Mouse (Mus musculus): ENCODE results near the gene Cep85l.

Cep85l gene

GRCm38 (mm10) chr10:53342166-53342728 is 37.5 kb downstream of the Cep85l start:
- DNase-seq (ENCODE audit: low read depth, low spot score), result no peak

DNA sequence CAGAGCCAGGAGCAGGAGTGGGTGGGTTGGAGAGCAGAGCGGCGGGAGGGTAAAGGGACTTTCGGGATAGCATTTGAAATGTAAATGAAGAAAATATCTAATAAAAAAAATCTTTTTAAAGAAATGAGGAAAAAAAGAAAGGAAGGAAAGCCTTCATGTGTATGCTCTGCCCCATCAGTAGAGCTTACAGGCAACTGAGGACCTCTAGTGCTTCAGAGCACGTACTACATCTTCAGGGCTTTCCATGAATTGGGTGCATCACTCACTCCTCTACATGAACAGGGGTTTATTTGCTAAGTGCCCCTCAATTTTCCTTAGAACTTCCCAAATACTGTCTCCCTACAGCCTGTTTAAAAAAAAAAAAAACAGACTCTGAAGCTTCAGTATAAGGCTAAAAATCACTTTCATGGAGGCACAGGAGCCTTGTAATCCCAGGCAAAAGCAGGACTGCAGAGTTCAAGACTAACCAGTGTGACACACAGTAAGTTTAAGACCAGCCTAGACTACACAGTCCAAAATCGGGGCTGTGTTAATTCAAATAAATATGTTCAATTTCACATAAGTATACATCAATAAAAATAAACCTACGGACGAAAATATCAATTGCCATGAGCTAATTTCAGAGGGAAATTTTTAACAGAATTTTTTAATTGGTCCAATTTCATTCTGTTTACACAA is 38.3 kb downstream of the Cep85l start:
- no peak for DNase-seq (ENCODE audit: low read depth, low spot score)

- no peak for DNase-seq (ENCODE audit: low read depth, low spot score)
These were observed 40.7 kb downstream of the Cep85l start for GRCm38 (mm10) chr10:53339045-53339444.

DNA sequence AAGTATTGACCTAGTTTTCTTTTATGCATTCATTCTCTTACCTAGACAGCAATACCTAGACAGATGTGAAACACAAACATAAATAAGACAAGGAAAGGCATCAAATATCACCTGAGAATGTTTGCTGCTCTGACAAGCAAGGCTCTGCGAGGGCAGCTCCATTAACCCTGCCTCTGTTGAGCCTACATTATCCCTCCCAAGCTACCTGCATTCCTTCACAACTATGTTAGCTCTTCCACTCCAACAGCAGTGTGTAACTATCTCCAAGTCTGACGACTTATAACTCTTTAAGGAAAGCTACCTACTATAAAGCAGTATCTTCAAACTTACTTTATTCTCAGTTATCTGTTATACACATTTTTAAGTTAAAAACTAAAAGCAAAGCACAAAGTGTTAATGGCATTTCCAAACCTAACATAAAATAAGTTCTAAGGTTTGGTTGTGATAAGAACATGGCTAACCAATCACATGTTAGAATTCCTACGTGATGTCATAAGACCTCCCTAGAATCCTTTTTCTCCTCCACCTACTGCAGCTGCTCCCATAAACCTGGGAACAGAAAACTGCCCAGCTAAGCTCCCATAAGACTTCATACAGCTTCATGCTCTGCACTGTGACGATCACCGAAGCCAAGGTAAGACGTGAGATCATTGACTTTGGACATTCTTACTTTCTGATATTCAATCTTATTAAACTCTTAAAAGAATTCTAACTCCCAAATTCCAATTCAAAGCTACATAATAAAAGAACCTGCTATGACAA is 42.4 kb downstream of the Cep85l start, which contains the start of gene Pln:
Pln (plus strand) TSS at position 506 of the 762 bp plus-strand sequence.
- DNase-seq (ENCODE audit: low read depth, low spot score), result no peak

DNA sequence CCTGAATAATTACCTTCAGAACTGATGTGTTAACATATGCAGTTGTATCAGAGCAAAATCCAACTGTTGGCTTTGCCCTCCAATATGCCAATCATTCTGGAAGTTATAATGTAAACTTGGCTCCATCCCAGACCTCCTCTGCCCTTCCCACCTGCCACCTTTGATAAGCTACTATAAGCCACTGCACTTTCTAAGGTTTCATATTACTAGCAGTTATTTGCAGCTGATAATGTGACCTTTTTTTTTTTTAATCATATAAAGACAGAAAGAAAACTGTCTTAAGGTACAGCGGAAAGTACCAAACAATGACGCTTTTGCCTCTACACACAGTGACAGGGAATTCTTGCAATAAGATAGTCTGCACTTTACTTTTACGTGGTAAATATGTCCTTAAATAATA is 43.8 kb downstream of the Cep85l start:
- no peak for DNase-seq (ENCODE audit: low read depth, low spot score)

DNA sequence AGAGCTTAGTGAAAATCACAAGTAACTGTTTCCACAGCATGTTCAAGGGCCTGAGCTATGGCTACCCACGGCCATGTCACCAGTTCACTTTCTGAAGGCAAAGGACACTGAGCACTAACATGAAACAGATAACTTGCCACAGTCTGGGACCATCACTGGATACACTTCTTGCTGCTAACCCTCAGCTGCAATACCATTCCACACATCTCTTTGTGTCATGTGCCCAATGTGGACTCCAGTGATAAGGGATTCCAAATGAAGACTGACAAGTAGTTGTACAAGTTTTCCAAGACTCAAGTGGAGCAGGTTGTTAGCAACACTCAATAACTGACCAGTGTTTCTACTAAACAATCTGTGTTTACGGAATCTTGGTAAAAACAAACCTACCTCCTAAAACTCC is 44.5 kb downstream of the Cep85l start:
- no peak for DNase-seq (ENCODE audit: low read depth, low spot score)

DNA sequence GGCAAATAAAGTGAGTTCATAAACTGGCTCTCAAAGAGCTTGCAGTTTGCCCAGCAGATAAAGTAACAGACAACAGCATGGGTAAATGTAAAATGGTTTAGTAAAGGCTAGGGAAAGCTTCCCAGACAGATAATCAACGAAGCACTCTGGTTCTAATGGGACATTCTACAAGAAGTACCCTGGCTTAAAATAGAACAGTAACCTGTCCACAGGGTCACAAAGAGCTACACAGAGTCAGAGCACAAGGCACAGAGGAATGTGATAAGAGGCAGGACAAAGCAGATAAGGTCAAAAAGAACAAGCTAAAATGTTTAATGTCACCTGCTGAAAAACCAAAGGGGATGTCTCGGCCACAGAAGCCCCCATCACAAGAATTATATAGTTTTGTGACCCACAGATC is 47.0 kb downstream of the Cep85l start:
- DNase-seq (ENCODE audit: low read depth, low spot score), result no peak

GRCm38 (mm10) chr10:53329257-53329656 is 50.5 kb downstream of the Cep85l start:
- no peak for DNase-seq (ENCODE audit: low read depth, low spot score)

DNA sequence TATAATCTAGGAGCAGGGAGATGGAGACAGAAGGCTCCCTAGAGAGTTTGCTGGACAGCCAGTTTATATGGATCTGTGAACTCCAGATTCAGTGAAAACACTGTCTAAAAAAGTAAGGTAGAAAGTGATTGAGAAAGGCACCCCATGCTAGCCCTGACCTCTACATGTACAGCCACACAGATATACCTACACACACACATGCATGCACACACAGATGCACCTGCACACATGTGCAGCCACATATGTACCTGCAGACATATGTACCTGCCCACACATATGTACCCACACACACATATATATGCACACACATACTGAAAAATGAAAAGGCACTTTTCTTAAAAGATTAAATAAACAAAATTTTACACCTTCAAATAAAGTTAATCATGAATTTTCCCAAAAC is 53.4 kb downstream of the Cep85l start:
- no peak for DNase-seq (ENCODE audit: low read depth, low spot score)

DNA sequence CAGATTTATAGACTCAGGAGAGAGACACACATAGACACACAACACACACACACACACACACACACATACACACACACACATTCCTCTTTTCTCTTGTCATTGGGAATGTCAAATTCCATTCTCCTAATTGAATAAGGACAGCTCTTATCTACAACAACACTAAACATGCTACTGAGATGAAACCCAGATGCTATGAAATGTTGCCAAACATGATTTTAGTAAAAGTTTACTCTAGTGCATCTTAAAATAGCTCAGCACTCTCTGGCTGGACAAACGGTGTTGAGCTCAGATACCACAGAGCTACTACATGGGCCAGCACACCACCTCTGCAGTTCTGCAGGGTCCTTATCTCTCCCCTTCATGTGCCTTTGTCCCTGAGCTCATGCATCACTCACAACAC is 55.1 kb downstream of the Cep85l start:
- DNase-seq (ENCODE audit: low read depth, low spot score), result no peak

GRCm38 (mm10) chr10:53323367-53323766 is 56.4 kb downstream of the Cep85l start:
- DNase-seq (ENCODE audit: low read depth, low spot score), result no peak

GRCm38 (mm10) chr10:53306674-53307073 is 73.1 kb downstream of the Cep85l start:
- DNase-seq (ENCODE audit: low read depth, low spot score), result no peak

GRCm38 (mm10) chr10:53305867-53306266 is 73.9 kb downstream of the Cep85l start:
- no peak for DNase-seq (ENCODE audit: low read depth, low spot score)

GRCm38 (mm10) chr10:53285147-53285546 is 94.6 kb downstream of the Cep85l start:
- no peak for DNase-seq (ENCODE audit: low read depth, low spot score)

GRCm38 (mm10) chr10:53272228-53272627 is 107.5 kb downstream of the Cep85l start:
- DNase-seq (ENCODE audit: low read depth, low spot score), result no peak

DNA sequence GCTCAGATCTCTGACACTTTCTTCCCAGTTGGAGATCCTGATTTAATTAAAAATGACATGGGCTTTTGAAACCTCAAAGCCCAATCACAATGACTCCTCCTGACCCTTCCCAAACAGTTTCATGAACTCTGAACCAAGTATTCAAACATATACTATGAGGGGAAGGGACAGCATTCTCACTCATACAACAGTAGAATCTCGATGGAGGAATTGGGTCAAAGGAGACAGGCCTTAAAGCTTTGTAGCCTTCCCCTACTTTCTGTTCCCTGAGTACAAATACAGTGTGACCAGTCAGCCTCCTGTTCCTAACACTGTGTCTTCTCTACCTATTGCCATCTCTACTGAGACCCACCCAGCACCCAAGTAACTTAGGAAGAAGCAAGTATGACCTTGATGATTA is 117.7 kb downstream of the Cep85l start:
- no peak for DNase-seq (ENCODE audit: low read depth, low spot score)

- DNase-seq (ENCODE audit: low read depth, low spot score), result no peak
These were observed 144.4 kb downstream of the Cep85l start for GRCm38 (mm10) chr10:53235381-53235780.

- DNase-seq (ENCODE audit: low read depth, low spot score), result no peak
These were observed 145.1 kb downstream of the Cep85l start for GRCm38 (mm10) chr10:53234683-53235082.

GRCm38 (mm10) chr10:53234086-53234613 is 145.6 kb downstream of the Cep85l start:
- DNase-seq (ENCODE audit: low read depth, low spot score), result no peak

GRCm38 (mm10) chr10:53230809-53231208 is 148.9 kb downstream of the Cep85l start:
- DNase-seq (ENCODE audit: low read depth, low spot score), result no peak

- no peak for DNase-seq (ENCODE audit: low read depth, low spot score)
These were observed 150.6 kb downstream of the Cep85l start for GRCm38 (mm10) chr10:53229190-53229589.

Data from CD4-positive helper T cell, adult 2 months (primary cell).